Mouse (Mus musculus) c-Kit-positive CD71-positive TER-119-negative erythroid progenitor cells, embryonic 14.5 days (primary cell): ENCODE results near the gene Alg11.

ENCODE experiments used
- DNase-seq: peaks from one replicate; pipeline ENCODE4 v3.0.0-alpha.2; 2013; ENCODE audit warnings: low read depth

Alg11 gene

DNA sequence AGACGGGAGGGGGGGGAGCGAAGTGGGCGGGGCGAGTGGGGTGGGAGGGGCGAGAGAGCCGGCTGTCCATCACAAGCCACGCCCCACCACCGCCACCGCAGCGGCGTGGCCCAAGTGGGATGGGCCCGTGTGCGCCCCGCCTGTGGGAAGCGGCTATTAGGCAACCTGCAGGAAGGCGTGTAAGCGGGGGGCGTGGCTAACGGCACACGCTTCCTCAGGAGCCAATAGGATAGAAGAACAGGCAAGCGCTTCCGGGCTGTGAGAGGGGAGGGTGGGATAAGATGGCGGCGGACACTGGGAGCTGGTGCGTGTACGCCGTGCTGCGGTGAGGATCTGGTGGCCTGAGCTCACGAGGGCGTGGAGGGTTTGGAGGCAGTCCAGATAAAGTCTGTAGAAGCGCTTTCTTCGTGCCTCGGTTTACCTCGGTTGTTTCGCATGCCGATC lies at the start of gene Alg11:
Alg11 (plus strand) TSS at position 276 of the 444 bp plus-strand sequence.
- DNase-seq, result peak; percentile 96

DNA sequence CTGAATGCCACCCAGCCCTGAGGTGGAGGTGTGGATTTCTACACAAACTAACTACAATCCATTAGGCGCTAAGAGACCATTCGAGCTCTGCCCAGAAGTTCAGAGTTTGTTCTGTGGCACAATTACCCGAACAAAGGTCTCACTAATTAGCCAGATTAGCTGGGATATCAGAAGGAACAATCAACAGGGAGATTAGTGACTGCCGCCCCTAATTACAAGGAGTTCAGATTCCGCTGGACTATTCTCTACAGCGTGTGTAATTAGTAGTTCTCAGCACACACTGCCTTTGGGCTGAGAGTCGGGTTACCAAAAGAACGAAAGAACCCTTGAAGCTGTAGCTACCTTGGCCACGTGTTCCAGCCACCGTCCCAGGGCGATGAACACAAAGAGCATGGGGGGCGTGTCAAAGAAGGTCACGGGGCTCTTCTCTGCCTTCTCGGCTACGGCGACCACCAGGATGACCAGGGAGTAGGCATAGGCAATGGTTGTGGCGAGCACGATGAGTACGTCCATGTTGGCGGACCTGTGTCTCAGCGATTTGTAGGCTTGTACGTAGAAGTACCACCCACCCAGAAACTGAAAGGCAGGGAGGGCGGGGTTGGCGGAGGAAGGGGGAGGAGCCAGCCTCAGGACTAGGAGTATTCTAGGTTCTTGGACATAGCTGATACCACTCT lies 47.4 kb upstream of the Alg11 start:
- no peak for DNase-seq

DNA sequence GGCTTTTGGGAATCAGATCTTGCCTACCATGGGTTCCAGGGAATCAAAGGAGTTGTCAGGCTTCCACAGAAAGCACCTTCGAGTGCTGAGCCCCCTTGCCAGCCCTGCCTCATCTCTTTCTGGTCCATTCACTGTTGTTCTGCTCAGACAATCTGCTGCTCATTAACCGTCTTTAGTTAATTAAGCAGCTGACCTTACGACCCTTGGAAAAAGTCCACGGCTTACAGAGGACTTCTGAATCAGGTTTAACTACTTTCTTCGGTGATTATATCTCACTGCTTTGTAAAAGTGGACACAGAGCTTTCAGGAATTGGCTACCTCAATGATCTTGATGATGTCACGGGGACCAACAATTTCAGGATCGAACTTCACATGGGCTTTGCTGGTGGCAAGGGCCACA lies 42.8 kb upstream of the Alg11 start:
- DNase-seq, result no peak

DNA sequence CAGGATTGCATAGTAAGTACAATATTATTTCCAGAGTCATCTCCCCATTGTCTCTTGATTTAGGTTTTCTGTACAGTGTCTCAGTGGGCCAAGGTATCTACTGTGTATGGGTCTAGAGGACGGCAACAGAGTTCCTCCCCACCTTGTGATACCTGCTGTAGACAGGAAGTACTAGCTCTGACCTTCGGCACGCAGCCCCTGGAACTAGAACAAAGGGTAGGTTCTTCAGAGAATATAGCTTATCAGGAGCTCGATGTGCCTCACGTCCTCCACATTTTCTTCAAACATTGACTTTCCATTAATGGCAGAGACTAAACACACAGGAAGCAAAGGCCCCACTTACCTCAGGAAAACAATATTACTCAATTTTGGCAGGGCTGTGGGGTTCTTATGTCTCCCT lies 41.0 kb upstream of the Alg11 start:
- DNase-seq, result no peak

DNA sequence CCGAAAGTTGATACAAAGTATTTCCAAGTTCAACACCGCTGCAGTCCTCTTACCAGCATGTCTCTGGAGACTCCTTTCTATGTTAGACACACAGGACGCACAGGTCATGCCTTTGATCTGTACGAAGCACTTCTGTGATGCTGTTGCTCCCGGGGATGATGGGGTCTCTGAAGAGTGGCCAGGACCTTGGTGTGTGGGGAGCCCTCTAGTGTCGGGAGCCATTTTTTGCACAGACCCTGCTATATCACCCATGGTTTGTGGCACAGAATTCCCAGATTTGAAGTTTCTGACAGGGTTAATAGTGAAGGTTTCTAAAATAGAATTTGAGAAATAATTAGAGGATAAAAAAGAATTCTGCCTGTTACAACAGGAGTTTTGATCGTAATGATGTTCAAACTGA lies 38.3 kb upstream of the Alg11 start:
- DNase-seq, result no peak

DNA sequence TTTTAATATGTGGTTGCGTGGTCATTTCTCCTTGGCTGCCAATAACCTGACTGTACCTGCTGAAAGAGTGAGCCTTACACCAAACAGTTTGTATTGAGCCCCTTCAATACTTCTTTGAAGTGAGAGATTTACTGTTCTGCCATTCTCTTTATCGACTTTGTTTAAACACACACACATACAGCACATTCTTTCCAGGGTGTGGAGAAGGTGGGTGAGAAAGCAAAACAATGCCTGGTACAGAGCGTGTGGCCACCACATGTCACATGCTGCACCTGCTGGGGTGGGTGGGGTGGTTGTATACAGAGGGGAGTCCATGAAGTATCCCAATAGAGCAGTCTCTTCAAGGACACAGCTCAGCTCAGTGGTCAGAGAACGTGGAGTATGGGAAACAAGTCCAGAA lies 35.3 kb upstream of the Alg11 start:
- DNase-seq, result no peak

DNA sequence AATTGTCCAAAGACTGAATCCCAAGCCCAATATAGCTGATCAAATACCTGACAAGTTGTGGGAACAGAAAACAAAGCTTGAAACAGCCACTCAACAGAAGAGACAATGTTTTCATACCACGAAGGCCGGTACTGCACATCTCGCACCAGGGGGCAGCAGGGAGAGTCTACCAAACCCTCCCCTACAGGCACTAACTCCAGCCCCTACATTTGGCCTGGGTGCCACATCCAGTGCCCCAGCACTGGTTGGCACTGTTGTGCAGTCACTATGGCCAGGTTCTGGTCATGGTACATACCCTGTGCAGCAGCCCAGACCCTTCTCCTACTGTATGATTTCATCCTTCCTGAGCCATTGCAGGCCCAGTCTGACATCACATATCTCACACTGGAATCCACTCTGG lies 31.5 kb upstream of the Alg11 start:
- no peak for DNase-seq

DNA sequence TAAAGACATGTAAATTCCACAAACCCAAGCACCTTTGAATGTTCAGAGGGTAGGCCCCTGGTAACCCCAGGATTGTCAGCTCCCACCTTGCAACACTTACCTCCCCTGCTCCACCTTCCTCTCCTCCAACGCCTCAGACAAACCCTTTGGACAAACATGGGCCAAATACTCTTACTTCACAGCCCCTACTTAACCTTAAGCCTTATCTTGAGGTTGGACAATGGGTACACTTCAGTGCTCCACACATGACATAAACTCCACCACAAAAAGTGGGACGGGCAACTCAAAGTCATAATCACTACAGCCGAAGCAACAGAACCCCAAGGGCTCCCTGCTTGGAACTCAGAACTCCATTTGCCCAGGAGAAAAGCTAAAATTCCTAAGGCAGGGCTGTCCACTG lies 29.5 kb upstream of the Alg11 start:
- DNase-seq, result no peak

DNA sequence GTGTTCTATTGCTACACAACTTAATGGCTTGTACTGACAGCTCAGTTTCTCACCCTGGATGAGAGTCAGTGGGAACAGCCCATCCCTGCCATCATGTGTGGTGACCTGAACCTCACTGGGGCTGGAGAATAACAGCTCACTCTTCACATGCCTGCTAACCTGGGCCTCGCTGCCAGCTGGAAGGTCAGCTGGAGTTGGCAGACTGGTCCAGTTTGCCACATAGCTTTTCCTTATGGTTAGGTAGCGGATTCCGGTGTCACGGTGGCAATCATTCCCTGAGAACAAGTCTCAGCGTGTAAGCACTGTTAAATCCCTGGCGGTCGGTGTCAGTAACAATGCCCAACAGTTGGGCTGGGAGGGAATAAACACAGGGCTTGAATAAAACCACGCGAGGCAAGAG lies 24.4 kb upstream of the Alg11 start:
- no peak for DNase-seq

DNA sequence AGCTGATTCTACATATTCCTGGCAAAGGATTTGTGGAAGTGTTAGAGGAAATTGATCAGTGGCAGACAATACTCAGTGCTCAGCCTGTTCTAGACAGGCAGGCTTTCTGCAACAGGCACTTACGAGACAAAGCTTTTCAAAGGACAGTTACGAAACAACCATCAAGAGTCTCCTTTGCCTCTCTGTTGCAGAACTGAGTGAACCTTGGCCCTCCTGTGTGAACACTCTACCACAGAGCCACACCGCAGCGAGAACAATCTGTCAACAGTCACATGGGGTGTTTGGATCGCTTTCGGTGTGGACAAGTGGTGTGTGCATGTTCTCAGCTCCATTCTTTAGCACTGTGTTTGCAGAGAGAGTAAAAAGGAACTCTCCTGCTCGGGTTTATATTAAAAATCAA lies 23.5 kb upstream of the Alg11 start:
- no peak for DNase-seq

DNA sequence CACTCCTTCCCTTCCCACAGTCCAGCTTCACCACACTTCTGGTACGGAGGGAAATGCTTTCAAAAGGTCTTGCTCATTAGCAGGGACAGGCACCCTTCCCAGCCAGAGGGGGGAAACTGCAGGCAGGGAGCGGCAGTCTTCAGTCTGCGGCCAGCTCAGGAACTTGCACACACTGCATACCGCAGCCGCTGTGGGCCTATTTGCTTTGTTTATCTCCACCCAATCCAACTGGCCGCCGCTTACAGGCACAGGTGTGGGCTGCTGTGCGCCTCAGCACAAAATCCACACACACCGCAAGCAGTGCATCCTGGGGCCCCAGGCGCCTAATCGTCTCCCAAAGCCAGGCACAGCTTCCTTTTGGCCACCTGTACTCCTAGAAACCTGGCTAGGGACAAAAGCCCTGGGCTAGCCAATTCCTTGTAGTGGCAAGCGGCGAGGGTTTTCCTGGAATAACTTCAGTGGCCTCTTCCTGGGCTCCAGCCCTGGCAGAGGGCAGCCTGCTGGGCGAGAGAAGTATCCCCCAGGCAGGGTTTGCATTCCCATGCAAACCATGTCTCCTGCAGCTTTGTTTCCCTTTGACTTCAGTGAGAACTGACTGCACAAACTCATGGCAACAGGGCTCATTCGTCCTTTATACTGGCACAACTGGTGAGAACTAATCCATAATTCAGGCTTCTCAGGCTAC lies 20.9 kb upstream of the Alg11 start:
- DNase-seq, result no peak

DNA sequence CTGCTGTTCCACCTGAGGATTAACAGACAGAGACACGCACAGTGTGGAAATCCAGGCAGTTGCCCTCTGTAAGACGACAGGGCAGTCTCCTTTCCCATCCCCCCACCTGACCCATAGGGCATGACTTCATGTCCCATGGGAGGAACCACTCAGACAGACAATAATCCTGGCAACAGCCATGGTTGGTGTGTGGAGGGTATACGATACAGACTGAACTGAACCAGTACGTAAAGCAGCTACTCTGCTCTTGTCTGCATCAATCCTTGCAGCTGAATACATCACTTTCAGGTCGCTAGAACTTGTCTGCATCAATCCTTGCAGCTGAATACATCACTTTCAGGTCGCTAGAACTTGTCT lies 20.4 kb upstream of the Alg11 start:
- DNase-seq, result no peak

DNA sequence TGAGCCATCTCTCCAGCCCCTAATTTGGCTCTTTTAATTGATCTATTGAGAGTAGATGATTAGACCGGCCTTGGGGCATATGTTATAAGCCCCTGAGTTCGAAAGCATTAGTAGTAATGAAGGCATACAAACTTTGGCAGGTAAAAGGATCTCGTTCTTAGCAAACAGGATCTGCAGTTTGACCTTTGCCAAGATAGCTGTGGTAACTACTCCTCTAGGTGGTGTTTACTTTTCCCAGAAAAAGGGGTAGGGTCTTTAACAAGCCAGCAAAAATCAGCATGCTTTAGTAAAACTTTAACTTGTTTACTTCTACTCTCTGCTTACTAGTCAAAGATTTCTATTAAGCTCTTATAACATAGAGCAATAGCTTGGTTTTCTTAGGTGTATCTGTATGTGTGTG lies 18.0 kb upstream of the Alg11 start:
- no peak for DNase-seq

DNA sequence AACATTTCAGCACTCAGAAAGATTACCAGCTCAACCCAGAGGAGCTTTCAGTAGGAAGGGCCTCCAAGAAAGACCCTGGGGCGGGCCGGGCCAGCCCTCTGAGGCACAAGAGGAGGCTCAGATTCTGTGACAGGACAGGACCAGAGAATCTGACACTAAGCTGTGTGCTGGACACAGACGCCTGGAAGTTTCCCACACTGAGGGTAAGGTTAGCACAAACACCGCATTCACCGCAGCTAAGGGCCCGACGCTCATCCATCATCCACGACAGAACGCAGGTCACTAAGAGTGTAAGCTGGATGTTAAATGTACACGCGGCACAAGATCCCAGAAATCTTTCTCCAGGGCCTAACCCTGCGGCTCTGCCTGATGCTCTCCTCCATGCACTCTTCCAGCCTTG lies 16.8 kb upstream of the Alg11 start:
- no peak for DNase-seq

DNA sequence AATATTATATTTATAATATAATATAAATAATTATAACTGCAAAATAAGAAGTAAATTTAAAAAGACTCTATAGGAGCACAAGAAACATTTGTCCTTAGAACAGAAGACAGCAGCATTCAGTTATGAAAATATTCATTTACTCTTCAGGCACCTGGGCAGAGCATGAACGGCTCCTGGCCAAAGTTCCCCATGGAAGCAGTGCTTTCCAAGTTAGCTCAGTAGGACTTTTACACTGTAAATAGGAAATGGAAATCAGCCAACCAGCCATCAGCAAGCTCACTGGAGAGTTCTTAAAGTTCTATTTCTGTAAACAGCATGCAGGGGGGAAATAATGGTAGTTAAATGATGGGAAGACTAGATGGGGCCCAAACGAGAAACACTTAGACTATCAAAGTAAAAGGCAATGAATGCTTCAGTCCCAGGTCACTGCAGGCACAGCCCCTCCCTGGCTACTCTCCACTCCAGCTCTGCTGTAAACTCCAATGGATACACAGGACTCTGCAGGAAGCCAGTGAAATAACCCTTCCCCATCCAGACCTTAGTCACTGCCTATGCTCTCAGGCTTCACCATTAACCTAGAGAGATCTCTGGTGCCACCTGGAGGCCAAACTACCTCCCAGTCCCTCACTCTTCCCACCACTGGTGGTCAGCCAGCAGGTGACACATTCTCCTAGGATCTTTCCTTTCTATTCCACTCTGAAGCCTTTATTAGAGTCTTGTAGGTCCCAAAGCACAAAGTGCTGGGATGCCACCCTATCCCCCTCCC lies 12.6 kb upstream of the Alg11 start:
- DNase-seq, result no peak

DNA sequence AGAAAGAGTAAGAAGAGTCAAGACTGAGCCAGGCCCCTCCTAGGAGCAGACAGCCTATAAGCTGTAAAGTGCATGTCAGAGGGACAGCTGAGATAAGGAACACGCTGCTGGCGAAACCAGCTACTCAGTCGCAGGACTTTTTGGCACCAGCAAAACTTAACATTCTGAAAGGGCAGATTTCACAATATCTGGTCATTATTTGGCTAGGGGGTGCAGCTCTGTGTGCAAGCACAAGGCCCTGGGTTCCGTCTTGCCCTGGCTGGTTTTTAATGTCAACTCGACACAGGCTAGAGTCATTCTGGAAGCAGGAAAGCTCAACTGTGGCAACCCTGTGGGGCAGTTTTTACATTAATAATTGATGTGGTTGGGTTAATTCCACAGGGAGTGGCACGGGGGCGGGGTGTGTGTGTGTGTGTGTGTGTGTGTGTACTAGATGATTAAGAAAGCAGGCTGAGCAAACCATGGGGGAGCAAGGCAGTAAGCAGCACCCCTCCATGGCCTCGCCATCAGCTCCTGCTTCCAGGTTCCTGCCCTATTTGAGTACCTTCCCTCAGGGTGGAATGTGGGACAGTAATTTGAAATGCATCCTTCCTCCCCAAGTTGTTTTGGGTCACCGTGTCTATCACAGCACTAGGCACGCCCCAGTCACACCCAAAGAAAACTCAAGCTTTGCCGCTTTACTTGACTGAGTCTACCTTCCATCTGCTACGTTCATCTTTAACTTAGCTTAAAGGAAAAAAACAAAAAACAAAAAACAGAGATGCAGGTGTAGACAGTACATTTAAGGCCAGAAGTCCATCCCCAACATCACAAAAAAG lies 5.6 kb upstream of the Alg11 start:
- no peak for DNase-seq

DNA sequence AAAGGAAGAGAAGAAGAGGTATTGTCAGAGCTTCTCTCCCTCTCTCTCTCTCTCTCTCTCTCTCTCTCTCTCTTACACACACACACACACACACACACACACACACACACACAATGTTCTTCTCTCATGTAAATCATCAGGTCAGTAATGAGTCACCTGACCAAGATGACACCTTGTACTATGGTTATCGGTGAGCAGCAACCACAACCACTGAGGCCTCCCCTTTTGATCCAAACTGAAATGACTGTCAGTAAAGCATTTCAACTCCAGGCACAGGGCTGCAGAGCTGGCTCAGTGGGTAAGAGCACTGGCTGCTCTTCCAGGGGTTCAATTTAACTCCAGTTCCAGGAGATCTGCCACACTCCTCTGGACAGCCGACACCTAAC lies 5.0 kb upstream of the Alg11 start:
- no peak for DNase-seq

DNA sequence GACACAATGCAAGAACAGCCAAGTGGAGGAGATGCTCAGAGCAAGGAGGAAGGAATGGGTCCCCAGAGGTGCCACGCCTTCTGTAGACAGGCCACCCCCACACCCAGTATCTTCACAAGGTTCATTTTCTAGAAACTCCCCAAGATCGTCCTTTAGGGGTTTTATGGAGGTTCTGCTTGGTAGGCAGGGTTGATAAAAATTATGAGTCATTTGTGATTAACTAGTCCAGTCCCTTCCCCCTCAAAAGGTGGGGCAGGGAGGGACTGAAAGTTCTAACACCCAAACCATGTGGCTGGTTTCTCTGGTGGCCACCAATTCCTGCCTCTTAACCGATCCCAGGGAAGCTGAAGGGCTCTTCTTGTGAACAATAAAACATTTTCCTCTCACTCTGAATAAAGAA lies 3.7 kb upstream of the Alg11 start:
- peak; percentile 69 for DNase-seq

DNA sequence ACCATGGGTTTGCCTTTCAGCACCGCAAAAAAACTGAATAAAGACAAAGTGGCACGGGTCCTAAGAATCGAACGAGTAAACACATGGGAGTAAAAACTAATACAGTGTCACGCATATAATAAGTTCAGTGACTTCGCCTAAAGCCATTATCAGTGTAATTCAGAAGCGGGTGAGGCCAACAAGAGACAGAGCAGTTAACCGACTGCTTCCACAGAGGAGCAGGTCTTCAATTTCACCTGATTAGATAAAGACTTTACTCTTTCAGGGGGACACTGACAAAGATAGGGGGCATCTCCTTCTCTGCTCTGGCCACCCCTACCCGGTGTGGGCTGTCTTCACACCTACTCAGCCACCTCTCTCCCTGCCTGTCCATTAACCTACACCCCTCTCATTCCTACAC lies 2.2 kb upstream of the Alg11 start:
- no peak for DNase-seq

DNA sequence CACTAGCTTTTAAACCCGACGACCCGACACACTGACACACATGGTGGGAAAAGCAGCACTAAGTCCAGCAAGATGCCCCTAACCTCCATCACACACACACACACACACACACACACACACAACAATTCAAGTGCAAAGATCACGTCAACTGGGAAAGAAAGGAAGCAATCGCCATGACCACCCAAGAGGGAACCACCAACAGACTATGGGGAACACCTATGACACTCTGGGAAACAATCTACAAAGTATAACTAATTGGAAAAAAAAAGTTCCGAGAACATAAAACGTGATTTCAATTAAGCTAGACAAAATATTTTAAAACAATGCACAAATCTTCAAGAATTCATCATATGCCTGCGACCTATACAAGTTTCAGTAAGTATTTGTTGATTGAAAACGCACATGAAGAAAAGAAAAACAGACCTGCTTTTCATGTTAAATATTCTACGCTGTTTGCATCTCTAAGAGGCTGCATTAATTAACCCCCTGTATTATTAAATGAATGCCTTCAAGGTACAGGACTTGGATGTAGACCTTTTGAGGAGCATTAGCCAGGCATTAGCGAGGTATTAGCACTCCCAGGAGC lies 1.3 kb upstream of the Alg11 start:
- DNase-seq, result no peak

DNA sequence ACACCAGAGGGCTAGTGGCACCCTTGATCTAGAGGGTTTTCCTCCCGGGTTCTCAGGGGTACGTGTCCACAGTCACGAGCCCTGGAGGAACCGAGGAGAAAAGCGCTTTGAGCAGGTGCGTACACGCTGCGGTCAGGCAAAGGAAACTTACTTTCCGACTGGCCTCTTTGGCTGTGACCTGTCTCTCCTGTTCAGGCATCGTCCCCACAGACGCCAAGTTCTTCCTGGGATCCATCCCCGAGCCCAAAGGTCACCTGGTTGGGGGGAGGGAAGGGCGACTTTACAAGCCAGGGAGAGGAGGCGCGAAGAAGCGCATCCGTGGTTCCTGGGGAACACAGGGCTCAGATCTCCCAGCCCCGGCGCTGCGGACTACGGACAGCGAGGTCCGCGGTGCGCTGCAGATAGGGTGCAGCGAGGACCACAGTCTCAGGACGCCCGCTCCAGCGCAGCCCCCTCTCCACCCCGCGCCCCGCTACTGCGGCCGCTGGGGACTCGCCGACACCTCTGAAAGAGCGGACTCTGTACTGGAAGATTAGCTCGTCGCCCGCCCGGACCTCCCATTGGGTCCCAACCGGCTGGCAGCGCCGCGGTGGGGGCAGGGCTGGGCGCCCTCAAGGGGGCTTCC lies 588 bp upstream of the Alg11 start, which contains the start of gene Atp7b:
Atp7b (minus strand) TSS at position 485 of the 625 bp plus-strand sequence.
- DNase-seq, result no peak

DNA sequence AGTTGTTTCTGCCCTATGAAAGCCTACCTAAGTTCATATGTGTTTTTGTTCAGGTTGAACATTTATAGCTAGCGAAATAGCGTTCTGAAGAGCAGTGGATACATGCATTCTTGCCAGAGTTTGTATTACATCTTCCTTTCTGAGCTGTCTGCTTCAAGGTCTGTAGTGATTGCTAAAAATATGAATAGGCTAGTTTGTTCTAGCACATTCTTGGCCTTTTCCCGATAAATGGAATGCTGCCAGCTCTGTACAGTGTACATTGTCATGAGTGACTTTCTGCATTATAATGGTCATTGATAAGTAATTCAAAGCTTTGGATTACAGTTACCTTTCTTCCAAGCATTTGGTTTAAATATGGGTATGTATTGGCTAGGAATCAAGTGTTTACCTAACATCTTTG lies 605 bp downstream of the Alg11 start:
- DNase-seq, result no peak
